Mouse (Mus musculus): Measurements from ENCODE around the gene Larp4b.
"Not testable (repeated sequence)": the region's sequence is repeated elsewhere in the genome, so short reads cannot be mapped to it uniquely, and the experiment has no call there.

Larp4b gene

GRCm38 (mm10) chr13:9093316-9094155, at the start of gene Larp4b:
Gene Larp4b, plus strand, starts transcription at chr13:9093881.
- CTCF ChIA-PET: interaction anchor here (0.6 kb wide), 1 partner anchor 380 kb away, joined by 15 read pairs; no protein-coding TSS in a partner anchor

GRCm38 (mm10) chr13:9044731-9045130, 49.0 kb upstream of the Larp4b start:
- CTCF ChIA-PET: no interaction called here

GRCm38 (mm10) chr13:9052049-9052691, 41.5 kb upstream of the Larp4b start:
- CTCF ChIA-PET: not testable (repeated sequence)

- CTCF ChIA-PET: no interaction called here
These were observed 36.4 kb upstream of the Larp4b start for GRCm38 (mm10) chr13:9057277-9057676.

- CTCF ChIA-PET: no interaction called here
These were observed 35.0 kb upstream of the Larp4b start for GRCm38 (mm10) chr13:9058706-9059105.

GRCm38 (mm10) chr13:9061394-9061793, 32.3 kb upstream of the Larp4b start:
- CTCF ChIA-PET: no interaction called here

- CTCF ChIA-PET: no interaction called here
These were observed 29.5 kb upstream of the Larp4b start for GRCm38 (mm10) chr13:9064196-9064595.

- CTCF ChIA-PET: no interaction called here
These were observed 27.6 kb upstream of the Larp4b start for GRCm38 (mm10) chr13:9066107-9066506.

- CTCF ChIA-PET: no interaction called here
These were observed 22.7 kb upstream of the Larp4b start for GRCm38 (mm10) chr13:9071008-9071407.

GRCm38 (mm10) chr13:9073818-9074217, 19.9 kb upstream of the Larp4b start:
- CTCF ChIA-PET: interaction anchor here (0.7 kb wide), 1 partner anchor 733 kb away, joined by 3 read pairs; no protein-coding TSS in a partner anchor

GRCm38 (mm10) chr13:9075825-9076592, 17.7 kb upstream of the Larp4b start:
- CTCF ChIA-PET: no interaction called here

GRCm38 (mm10) chr13:9082128-9082883, 11.4 kb upstream of the Larp4b start:
- CTCF ChIA-PET: no interaction called here

GRCm38 (mm10) chr13:9094186-9094980, 702 bp downstream of the Larp4b start:
- CTCF ChIA-PET: no interaction called here

GRCm38 (mm10) chr13:9099289-9099688, 5.6 kb downstream of the Larp4b start:
- CTCF ChIA-PET: no interaction called here

GRCm38 (mm10) chr13:9100517-9100916, 6.8 kb downstream of the Larp4b start:
- CTCF ChIA-PET: no interaction called here

- CTCF ChIA-PET: no interaction called here
These were observed 12.6 kb downstream of the Larp4b start for GRCm38 (mm10) chr13:9106246-9106645.

GRCm38 (mm10) chr13:9106992-9107858, 13.5 kb downstream of the Larp4b start:
- CTCF ChIA-PET: no interaction called here

- CTCF ChIA-PET: no interaction called here
These were observed 20.1 kb downstream of the Larp4b start for GRCm38 (mm10) chr13:9113735-9114134.

- CTCF ChIA-PET: no interaction called here
These were observed 27.3 kb downstream of the Larp4b start for GRCm38 (mm10) chr13:9120835-9121542.
